Mouse (Mus musculus): ENCODE results near the gene Cc2d2a.

The Cc2d2a gene

GRCm38 (mm10) chr5:43661997-43662961 is at the start of gene Cc2d2a:
TSS of gene Cc2d2a (plus strand) at chr5:43662346.
- no peak for DNase-seq (ENCODE audit: low spot score in 2 of 2)

DNA sequence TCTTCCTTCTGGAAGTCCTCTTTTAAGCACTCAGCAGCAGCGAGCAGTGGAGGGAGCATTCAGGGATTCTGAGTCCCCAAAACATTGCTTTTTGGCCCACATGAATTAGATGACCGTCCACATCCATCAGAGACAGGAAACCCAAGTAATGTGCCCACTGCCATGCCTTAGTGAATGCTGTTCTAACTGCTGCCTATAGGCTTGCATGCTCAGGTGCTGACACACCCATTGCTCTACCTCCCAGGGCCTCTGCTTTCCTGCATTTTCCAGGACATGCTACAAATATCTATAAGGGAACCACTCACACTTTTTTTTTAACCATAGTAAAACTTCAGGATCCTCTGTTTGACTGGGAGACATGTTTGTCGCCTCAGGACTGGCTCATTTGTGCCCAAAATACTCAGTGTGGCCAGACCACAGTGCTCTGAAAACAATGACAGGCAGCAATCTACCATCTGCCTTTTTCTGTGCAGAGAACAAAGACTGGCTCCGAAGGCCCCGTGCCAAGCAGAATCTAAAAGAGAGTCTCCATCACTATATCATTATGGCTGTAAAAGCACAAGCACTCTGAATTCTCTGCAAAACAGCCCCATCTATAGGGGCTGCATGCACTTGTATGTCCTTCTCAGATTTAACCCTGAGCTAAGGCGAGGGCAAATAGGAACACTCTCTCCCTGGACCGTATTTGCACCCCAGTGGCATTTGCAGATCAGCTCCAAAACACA is 40.4 kb upstream of the Cc2d2a start:
- DNase-seq (ENCODE audit: low spot score in 2 of 2) = no peak

- DNase-seq (ENCODE audit: low spot score in 2 of 2) = no peak
Measured at GRCm38 (mm10) chr5:43625407-43625806, 36.7 kb upstream of the Cc2d2a start.

GRCm38 (mm10) chr5:43634071-43634601 is 28.0 kb upstream of the Cc2d2a start:
- DNase-seq (ENCODE audit: low spot score in 2 of 2) = no peak

GRCm38 (mm10) chr5:43634602-43635081 is 27.5 kb upstream of the Cc2d2a start:
- DNase-seq (ENCODE audit: low spot score in 2 of 2) = peak in 1 of 2 experiments; percentile 31

DNA sequence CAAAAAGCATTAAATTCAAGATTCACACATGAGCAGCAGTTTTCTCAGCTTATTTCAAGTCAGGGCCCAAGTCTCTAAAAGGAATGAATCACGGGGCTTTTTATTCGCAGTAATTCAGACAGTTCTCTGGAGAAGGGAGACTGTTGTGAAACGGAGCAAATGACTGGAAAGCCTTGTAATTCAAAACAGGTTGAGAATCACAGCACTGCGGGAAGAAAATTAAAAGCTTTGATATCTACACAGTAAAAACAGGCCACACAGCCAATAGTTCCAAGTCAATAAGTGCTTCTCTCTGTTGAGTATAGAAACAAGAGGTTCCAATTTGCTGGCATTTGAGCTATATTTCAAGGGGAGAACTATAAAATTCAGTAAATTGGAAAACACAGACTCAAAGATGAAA is 17.1 kb upstream of the Cc2d2a start:
- DNase-seq (ENCODE audit: low spot score in 2 of 2) = no peak

DNA sequence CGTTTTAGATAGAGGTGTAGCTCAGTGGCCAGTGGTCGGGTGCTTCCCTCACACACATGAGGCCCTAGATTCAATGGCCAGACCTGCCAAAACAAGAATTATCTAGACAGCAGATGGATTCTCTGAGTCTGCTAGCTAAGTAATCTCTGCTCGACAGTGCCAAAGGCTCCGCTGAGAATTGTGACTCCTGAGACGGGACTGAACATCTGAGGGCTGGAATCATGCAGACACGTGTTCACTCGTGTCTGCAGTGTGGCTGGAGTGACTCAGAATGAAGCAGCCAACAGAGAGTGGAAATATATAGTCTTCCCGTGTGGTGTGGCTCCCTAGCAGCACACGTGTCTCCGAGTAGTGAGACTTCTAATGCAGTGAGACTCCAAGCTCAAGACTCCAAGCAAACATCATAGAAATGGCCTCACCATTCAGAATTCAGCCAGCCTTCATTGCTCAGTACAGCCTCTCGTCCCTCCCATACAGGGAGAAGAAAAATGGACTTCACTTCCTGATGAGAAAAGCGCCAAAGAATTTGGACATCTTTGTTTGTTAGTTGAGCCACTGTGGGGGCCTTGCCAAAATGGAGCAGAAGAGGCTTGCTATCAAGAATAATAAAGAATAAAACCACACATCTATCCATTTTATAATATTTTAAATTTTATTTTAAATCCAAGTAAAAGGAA is 14.9 kb upstream of the Cc2d2a start:
- no peak for DNase-seq (ENCODE audit: low spot score in 2 of 2)

DNA sequence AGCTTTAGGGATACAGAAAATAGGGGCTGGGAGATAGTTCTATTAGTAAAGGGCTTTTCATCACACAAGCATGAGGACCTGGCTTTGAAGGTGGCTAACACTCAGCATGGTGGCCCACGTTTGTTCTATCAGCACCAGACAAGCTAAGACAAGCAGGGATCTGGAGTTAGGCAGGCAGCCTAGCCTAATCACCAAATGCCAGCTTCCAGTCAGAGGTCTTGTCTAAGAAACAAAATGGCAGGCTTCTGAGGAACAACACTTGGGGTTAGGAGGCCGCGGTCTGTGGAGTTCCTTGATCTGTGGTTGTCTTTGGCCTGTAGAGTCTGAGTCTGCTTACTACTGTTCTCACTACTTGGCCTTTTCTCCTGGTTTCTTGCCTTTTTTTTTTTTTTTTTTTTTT is 648 bp upstream of the Cc2d2a start:
- no peak for DNase-seq (ENCODE audit: low spot score in 2 of 2)

- no peak for DNase-seq (ENCODE audit: low spot score in 2 of 2)
Measured at GRCm38 (mm10) chr5:43663531-43663930, 1.4 kb downstream of the Cc2d2a start.

GRCm38 (mm10) chr5:43665144-43665543 is 3.0 kb downstream of the Cc2d2a start:
- DNase-seq (ENCODE audit: low spot score in 2 of 2) = no peak

- DNase-seq (ENCODE audit: low spot score in 2 of 2) = no peak
Measured at GRCm38 (mm10) chr5:43669118-43669645, 7.0 kb downstream of the Cc2d2a start.

- peak; percentile 81 for DNase-seq (ENCODE audit: low spot score in 2 of 2)
Measured at GRCm38 (mm10) chr5:43672177-43672911, 10.2 kb downstream of the Cc2d2a start.

GRCm38 (mm10) chr5:43673083-43673482 is 10.9 kb downstream of the Cc2d2a start:
- no peak for DNase-seq (ENCODE audit: low spot score in 2 of 2)

- no peak for DNase-seq (ENCODE audit: low spot score in 2 of 2)
Measured at GRCm38 (mm10) chr5:43685466-43685865, 23.3 kb downstream of the Cc2d2a start.

- DNase-seq (ENCODE audit: low spot score in 2 of 2) = no peak
Measured at GRCm38 (mm10) chr5:43692489-43692888, 30.3 kb downstream of the Cc2d2a start.

- no peak for DNase-seq (ENCODE audit: low spot score in 2 of 2)
Measured at GRCm38 (mm10) chr5:43697133-43697532, 35.0 kb downstream of the Cc2d2a start.

DNA sequence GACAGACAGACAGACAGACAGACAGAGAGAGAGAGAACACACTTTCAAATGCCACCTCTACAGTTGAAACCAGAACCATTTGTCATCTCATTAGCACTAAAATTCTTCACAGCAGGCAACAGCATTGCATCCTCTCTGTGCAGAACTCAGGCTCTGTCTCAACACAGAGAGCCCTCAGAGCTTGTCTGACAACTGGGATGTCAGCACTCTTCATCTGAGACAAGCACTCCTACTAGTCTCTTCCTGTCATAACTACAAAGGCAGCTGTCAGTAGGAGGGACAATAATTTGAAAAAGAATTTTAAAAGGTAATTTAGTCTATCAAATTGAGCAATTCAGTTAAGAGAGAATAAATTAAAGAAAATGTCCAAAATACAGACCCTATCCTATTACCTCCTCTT is 37.1 kb downstream of the Cc2d2a start:
- no peak for DNase-seq (ENCODE audit: low spot score in 2 of 2)

DNA sequence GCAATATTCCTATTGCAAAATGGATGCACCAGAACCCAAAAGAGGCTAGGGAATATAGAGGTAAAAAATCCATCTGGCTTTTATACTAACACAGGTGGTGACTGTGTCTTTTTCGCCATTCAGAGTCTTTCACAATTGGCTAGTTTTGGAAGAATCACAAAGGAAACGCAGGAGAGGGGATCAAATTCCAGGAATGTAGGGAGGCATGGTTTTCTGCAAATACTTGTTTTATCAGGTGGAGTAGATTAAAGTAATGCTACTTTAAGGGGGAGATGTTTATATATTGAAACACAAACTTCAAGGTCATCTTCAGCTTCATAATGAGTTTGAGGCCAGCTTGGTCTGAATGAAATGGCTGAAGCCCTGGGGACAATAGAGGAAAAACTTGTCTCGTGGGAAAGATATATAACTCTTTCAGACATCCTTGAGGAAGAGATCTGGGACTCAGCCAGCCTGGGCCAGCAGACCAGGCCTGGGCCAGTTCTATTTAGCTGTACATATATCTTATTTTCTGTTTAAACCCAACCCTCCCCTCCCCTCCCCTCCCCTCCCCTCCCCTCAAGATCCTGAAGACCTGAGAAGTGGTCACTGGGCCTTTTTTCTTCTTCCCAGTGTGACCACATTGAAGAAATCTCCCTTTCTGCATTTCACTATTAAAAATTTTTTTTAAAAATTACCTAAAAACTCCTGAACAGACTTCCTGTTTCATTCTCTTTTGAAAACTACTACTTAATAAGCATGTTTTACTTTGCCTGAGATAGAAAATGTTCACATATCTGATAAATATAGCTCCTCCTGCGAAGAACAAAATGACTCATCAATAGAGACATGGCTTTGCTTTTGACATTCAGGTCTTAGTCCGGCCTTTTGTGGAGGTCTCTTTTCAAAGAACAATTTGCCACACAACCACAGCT is 59.6 kb downstream of the Cc2d2a start:
- DNase-seq (ENCODE audit: low spot score in 2 of 2) = no peak

DNA sequence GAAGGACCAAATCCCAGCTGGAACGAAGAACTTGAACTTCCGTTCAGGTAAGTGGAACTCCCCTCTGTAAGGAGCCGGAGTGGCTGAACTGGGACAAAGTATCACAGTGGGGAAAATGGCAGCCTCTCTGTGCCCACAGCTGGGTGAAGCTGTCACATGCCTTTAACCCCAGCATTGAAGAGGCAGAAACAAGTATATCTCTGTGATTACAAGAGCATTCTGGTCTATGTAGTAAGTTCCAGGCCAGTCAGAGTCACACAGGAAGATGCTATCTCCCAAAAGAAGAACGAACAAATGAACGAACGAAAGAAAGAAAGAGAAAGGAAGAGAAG is 60.3 kb downstream of the Cc2d2a start:
- no peak for DNase-seq (ENCODE audit: low spot score in 2 of 2)

DNA sequence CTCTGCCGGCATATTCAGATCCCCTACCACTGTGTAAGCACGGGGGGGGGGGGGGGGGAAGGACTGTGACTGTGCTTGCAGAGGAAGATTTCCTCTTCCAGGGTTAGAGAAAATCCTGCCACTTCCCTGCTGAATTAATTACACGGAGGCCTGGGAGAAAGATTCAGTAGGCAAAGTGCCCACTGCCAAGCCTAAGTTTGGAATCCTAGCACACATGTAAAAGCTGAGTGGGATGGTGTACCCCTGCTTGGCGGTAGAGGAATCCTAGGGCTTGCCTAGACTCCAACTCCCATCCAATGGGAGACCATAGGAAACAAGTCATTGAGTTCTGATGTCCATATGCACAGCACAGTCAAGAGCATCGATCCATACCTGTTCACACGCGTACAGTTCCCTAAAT is 61.7 kb downstream of the Cc2d2a start:
- no peak for DNase-seq (ENCODE audit: low spot score in 2 of 2)
